Mouse (Mus musculus) thymus, adult 18-20 months (tissue): Measurements from ENCODE around the gene Kcnc3.

Experiments used
- DNase-seq, 2 experiments: peaks; one replicate each; pipeline ENCODE4 v3.0.0; 2022; ENCODE audit warnings: mixed read lengths in 2 of 2

Kcnc3 gene

GRCm38 (mm10) chr7:44590402-44591347 lies at the start of gene Kcnc3:
Gene Kcnc3 (plus strand): TSS chr7:44590664.
- DNase-seq: peak; percentile 58 to 70

- DNase-seq: no peak
Observed at GRCm38 (mm10) chr7:44542555-44542954, 47.9 kb upstream of the Kcnc3 start.

- DNase-seq: no peak
Observed at GRCm38 (mm10) chr7:44543071-44543470, 47.4 kb upstream of the Kcnc3 start.

GRCm38 (mm10) chr7:44546274-44546673 lies 44.2 kb upstream of the Kcnc3 start:
- DNase-seq: no peak

GRCm38 (mm10) chr7:44547041-44547440 lies 43.4 kb upstream of the Kcnc3 start:
- DNase-seq: no peak

- DNase-seq: no peak
Observed at GRCm38 (mm10) chr7:44547725-44548124, 42.7 kb upstream of the Kcnc3 start.

- DNase-seq: peak; percentile 99
Observed at GRCm38 (mm10) chr7:44548497-44549087, 41.9 kb upstream of the Kcnc3 start, which contains the start of gene Pold1. Gene Pold1 (minus strand): TSS chr7:44548849.

- DNase-seq: no peak
Observed at GRCm38 (mm10) chr7:44549621-44550408, 40.6 kb upstream of the Kcnc3 start.

GRCm38 (mm10) chr7:44550409-44550678 lies 40.1 kb upstream of the Kcnc3 start:
- no peak for DNase-seq

- no peak for DNase-seq
Observed at GRCm38 (mm10) chr7:44551301-44551700, 39.2 kb upstream of the Kcnc3 start.

GRCm38 (mm10) chr7:44551731-44552130 lies 38.7 kb upstream of the Kcnc3 start:
- no peak for DNase-seq

GRCm38 (mm10) chr7:44552141-44552908 lies 38.1 kb upstream of the Kcnc3 start:
- DNase-seq: no peak

- DNase-seq: peak in 1 of 2 experiments; percentile 66
Observed at GRCm38 (mm10) chr7:44553196-44553764, 37.2 kb upstream of the Kcnc3 start.

GRCm38 (mm10) chr7:44553826-44554225 lies 36.6 kb upstream of the Kcnc3 start, which contains the start of gene Nr1h2:
Gene Nr1h2 (minus strand): TSS chr7:44553951.
- DNase-seq: peak; percentile 94 to 95

- no peak for DNase-seq
Observed at GRCm38 (mm10) chr7:44557629-44558028, 32.8 kb upstream of the Kcnc3 start.

- peak in 1 of 2 experiments; percentile 61 for DNase-seq
Observed at GRCm38 (mm10) chr7:44560435-44561400, 29.7 kb upstream of the Kcnc3 start.

- no peak for DNase-seq
Observed at GRCm38 (mm10) chr7:44563284-44563683, 27.2 kb upstream of the Kcnc3 start.

- DNase-seq: no peak
Observed at GRCm38 (mm10) chr7:44564486-44564885, 26.0 kb upstream of the Kcnc3 start.

- no peak for DNase-seq
Observed at GRCm38 (mm10) chr7:44565414-44565813, 25.1 kb upstream of the Kcnc3 start.

GRCm38 (mm10) chr7:44568803-44569202 lies 21.7 kb upstream of the Kcnc3 start:
- no peak for DNase-seq

- DNase-seq: no peak
Observed at GRCm38 (mm10) chr7:44570989-44571388, 19.5 kb upstream of the Kcnc3 start.
